Mouse (Mus musculus): ENCODE data around the gene Cic.

GRCm38 (mm10) chr7:25316532-25317445 lies 49.3 kb downstream of the Cic start, which contains the start of gene Megf8:
- peak; percentile 78 for TF ChIP-seq CTCF (IDR thresholded peaks at IDR 0.05; ENCODE audit: control insufficient read depth, insufficient read depth, low read length)
- peak; percentile 52; the same call in 1 of the 2 replicates for TF ChIP-seq POLR2A (IDR thresholded peaks at IDR 0.05; ENCODE audit: borderline replicate concordance, control insufficient read depth, low read depth, low read length)
